Mouse (Mus musculus) lung, postnatal 0 days (tissue): ENCODE results near the gene Tfec.

Experiments used
- CTCF ChIP-seq: IDR thresholded peaks from 2 replicates; pipeline ENCODE4 v1.5.1; 2016; ENCODE audit warnings: antibody characterized with exemption, mild to moderate bottlenecking
- EP300 ChIP-seq: IDR thresholded peaks from 2 replicates; pipeline ENCODE4 v1.6.1; 2016; ENCODE audit warnings: antibody characterized with exemption, mild to moderate bottlenecking, control low read depth

DNA sequence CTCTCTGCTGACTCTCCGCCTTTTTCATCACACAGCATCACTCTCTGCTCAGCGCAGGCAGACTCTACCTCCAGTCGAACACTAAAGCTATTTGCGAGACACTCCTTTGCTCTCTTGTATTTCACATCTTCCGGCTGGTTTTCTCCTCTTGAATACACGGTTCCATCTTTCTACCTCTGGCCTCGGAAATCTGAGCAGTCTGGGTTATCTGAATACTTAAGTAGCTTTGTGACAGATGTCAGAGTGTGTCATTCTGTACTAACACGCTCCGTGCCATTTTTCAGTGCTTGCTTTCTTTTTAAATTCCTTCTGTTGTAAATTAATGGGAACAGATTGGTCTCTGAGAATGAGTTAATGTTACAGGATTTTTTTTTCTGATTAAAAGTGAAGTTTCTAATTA lies 101.3 kb downstream of the Tfec start:
- no peak for TF ChIP-seq CTCF
- no peak for TF ChIP-seq EP300
